Mouse (Mus musculus): ENCODE measurements around the gene Zfp106. TPM values are rescaled to one million over a fixed set of nuclear protein-coding genes. Genes with fewer than 3 reads are reported as not detected.

Gene Zfp106
- total and polyA plus RNA-seq, 3 experiments, result 174 to 527 (median 443) TPM

DNA sequence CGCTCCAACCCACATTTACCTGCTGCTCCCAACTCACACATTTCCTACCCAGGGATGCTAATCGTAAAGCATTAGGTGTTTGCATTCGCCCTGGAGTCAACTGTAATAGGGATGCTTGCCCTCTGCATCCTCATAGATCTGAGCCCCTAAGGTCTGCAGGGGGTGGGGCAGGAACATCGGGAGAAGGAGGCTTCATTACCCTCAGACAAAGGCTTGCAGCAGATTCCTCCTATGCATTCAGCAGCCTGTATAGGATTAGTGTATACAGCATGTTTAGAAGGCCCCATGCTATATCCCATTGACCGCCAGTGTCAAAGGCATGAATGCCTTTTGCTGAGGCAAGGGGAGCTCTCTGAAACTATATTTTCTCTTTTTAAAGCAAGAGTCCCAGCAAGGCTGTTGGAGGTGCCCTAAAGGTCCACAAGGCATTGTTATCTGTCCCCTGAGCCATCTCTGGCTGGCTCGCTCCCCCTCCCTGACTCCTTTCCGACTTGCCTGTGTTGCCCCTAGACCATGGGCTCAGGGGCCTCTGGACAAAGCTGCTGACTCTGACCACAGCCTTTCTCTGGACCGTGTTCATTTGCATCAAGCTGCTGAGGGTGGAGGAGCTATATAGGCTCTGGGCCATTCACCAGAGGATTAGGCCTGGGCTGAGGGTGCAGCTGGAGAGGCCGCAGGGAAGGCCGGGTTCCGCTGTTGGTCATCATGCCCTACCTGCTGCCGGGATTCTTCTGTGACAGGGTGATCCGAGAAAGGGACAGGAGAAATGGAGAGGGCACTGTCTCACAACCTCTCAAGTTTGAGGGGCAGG is 87.2 kb downstream of the Zfp106 start:
- Histone ChIP-seq H3K4me3 (no peak overlapping the region), H3K36me3 (ENCODE audit: control insufficient read depth, insufficient read depth, low read length) (no peaks in the 10 kb centered on the region), H3K79me2 (replicated peaks; ENCODE audit: control insufficient read depth, insufficient read depth, low read length) (no peaks in the 10 kb centered on the region), H3K27me3 (ENCODE audit: control insufficient read depth, insufficient read depth, low read length) (no peaks in the 10 kb centered on the region), H3K27ac (no peak overlapping the region), H3K9ac (ENCODE audit: low read depth, low read length) (no peak overlapping the region), H3K4me1 (ENCODE audit: control insufficient read depth, insufficient read depth, low read length) (no peaks in the 10 kb centered on the region)
- 84% methylated on average over 13 of the region's 13 CpGs for WGBS
- intact Hi-C loops (cut with DNase I), result loop anchor here (10.0 kb wide), 1 partner anchor 628 kb away; the partner anchor contains the start of gene Tgm7
- TF ChIP-seq CTCF (IDR thresholded peaks at IDR 0.05) (no peak), POLR2A (IDR thresholded peaks at IDR 0.05; ENCODE audit: insufficient read depth, low read depth, low read length) (no peak), EP300 (IDR thresholded peaks at IDR 0.05; ENCODE audit: insufficient read depth, low read depth, low read length) (no peak)
- DNase-seq, result no peak

DNA sequence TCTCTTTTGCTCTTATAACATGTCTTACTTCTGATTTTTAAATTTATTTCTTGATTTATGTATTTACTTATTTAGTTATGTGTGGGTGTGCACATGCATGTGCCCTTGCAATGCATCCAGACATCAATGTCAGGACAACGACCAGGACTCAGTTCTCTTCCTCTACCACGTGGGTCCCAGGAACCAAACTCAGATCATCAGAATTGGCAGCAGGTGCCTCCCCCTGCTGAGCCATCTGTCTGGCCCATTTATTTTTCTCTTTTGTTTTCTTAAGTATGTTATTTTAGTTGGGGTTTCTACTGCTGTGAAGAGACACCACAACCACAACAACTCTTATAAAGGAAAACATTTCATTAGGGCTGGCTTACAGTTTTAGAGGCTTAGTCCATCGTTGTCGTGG is 92.8 kb downstream of the Zfp106 start:
- no peak overlapping the region for H3K27ac ChIP-seq
- intact Hi-C loops (cut with DNase I), result loop anchor here (10.0 kb wide), 1 partner anchor 634 kb away; the partner anchor contains the start of gene Tgm7
- no peaks in the 10 kb centered on the region for H3K79me2 ChIP-seq (replicated peaks; ENCODE audit: control insufficient read depth, insufficient read depth, low read length)
- H3K9ac ChIP-seq (ENCODE audit: low read depth, low read length), result no peak overlapping the region
- no peak for DNase-seq
- H3K27me3 ChIP-seq (ENCODE audit: control insufficient read depth, insufficient read depth, low read length), result no peaks in the 10 kb centered on the region
- H3K36me3 ChIP-seq (ENCODE audit: control insufficient read depth, insufficient read depth, low read length), result no peaks in the 10 kb centered on the region
- WGBS, result 78% methylated on average over 4 of the region's 4 CpGs
- H3K4me1 ChIP-seq (ENCODE audit: control insufficient read depth, insufficient read depth, low read length), result no peaks in the 10 kb centered on the region
- no peak for TF ChIP-seq CTCF (IDR thresholded peaks at IDR 0.05)
- no peak overlapping the region for H3K4me3 ChIP-seq

DNA sequence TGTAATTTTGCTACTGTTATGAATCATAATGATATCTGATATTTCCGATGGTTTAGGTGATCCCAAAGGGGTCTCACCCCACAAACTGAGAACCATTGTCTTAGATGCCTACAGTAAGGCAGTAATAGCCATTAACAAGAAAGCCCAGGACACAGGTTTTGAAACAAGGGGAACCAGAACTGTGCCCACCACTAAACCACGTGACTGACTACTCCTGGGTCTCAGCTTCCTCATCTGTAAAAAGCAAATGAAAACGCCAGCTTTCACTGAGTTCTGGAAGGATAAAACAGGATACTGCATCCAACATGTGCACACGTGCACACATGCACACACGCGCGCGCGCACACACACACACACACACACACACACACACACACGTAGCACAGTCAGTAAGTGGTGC is 93.9 kb downstream of the Zfp106 start:
- Histone ChIP-seq H3K79me2 (replicated peaks; ENCODE audit: control insufficient read depth, insufficient read depth, low read length) (no peaks in the 10 kb centered on the region), H3K36me3 (ENCODE audit: control insufficient read depth, insufficient read depth, low read length) (no peaks in the 10 kb centered on the region), H3K27ac (no peak overlapping the region), H3K4me3 (no peak overlapping the region), H3K27me3 (ENCODE audit: control insufficient read depth, insufficient read depth, low read length) (no peaks in the 10 kb centered on the region), H3K4me1 (ENCODE audit: control insufficient read depth, insufficient read depth, low read length) (no peaks in the 10 kb centered on the region), H3K9ac (ENCODE audit: low read depth, low read length) (no peak overlapping the region)
- TF ChIP-seq CTCF (IDR thresholded peaks at IDR 0.05) (no peak), POLR2A (IDR thresholded peaks at IDR 0.05; ENCODE audit: insufficient read depth, low read depth, low read length) (no peak), EP300 (IDR thresholded peaks at IDR 0.05; ENCODE audit: insufficient read depth, low read depth, low read length) (no peak)
- DNase-seq, result no peak
- intact Hi-C loops (cut with DNase I), result loop anchor here (10.0 kb wide), 1 partner anchor 635 kb away; the partner anchor contains the start of gene Tgm7
- WGBS, result 84% methylated on average over 10 of the region's 10 CpGs

DNA sequence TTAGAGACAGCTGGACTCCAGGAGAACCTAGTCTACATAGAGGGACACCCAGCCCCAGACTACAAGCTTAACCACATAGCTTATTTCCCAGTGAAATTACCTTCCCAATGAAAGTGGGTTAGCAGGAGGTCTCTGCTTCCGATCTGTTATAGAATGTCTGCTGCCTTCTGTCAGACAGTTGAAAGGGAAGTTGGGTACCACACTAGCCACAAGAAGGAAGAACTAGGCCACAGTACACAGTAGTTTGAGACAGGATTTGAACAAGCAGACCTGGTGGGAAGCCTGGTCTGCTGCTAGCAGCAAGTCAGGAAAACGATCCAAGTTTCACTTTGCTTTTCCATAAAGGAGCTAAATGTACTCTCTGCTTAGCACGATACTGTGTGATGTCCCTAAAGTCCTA is 94.4 kb downstream of the Zfp106 start:
- TF ChIP-seq CTCF (IDR thresholded peaks at IDR 0.05), result no peak
- no peak for TF ChIP-seq POLR2A (IDR thresholded peaks at IDR 0.05; ENCODE audit: insufficient read depth, low read depth, low read length)
- TF ChIP-seq EP300 (IDR thresholded peaks at IDR 0.05; ENCODE audit: insufficient read depth, low read depth, low read length), result no peak
- H3K27ac ChIP-seq, result no peak overlapping the region
- no peaks in the 10 kb centered on the region for H3K36me3 ChIP-seq (ENCODE audit: control insufficient read depth, insufficient read depth, low read length)
- no peaks in the 10 kb centered on the region for H3K27me3 ChIP-seq (ENCODE audit: control insufficient read depth, insufficient read depth, low read length)
- H3K4me1 ChIP-seq (ENCODE audit: control insufficient read depth, insufficient read depth, low read length), result no peaks in the 10 kb centered on the region
- 85% methylated on average over 3 of the region's 3 CpGs for WGBS
- no peaks in the 10 kb centered on the region for H3K79me2 ChIP-seq (replicated peaks; ENCODE audit: control insufficient read depth, insufficient read depth, low read length)
- intact Hi-C loops (cut with DNase I), result no loop called here
- no peak overlapping the region for H3K9ac ChIP-seq (ENCODE audit: low read depth, low read length)
- DNase-seq, result no peak
- no peak overlapping the region for H3K4me3 ChIP-seq

DNA sequence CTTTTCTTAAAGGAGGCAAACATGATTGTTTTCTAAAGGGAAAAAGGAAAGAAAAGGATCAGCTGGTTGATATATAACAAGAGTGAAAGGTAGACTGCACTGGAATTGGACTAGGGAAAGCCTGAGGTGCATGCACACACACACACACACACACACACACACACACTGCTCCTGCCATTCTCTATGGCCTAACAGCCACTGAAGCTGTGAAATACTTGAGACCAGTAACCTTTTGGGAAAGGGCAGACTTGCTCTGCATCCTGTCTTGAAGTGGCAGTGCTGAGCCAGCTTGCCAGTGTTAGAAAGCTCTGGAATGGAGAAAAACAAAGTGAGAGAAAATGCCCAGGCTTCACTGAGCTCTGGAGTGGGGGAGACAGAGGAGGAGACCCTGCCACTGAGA is 95.6 kb downstream of the Zfp106 start:
- H3K36me3 ChIP-seq (ENCODE audit: control insufficient read depth, insufficient read depth, low read length), result no peaks in the 10 kb centered on the region
- no peak overlapping the region for H3K27ac ChIP-seq
- no peaks in the 10 kb centered on the region for H3K27me3 ChIP-seq (ENCODE audit: control insufficient read depth, insufficient read depth, low read length)
- intact Hi-C loops (cut with DNase I), result no loop called here
- H3K4me1 ChIP-seq (ENCODE audit: control insufficient read depth, insufficient read depth, low read length), result peaks cover 3% of the 10 kb centered on the region
- TF ChIP-seq CTCF (IDR thresholded peaks at IDR 0.05), result no peak
- TF ChIP-seq EP300 (IDR thresholded peaks at IDR 0.05; ENCODE audit: insufficient read depth, low read depth, low read length), result no peak
- no peak for TF ChIP-seq POLR2A (IDR thresholded peaks at IDR 0.05; ENCODE audit: insufficient read depth, low read depth, low read length)
- no peak overlapping the region for H3K9ac ChIP-seq (ENCODE audit: low read depth, low read length)
- H3K4me3 ChIP-seq, result no peak overlapping the region
- no peaks in the 10 kb centered on the region for H3K79me2 ChIP-seq (replicated peaks; ENCODE audit: control insufficient read depth, insufficient read depth, low read length)
- DNase-seq, result no peak

DNA sequence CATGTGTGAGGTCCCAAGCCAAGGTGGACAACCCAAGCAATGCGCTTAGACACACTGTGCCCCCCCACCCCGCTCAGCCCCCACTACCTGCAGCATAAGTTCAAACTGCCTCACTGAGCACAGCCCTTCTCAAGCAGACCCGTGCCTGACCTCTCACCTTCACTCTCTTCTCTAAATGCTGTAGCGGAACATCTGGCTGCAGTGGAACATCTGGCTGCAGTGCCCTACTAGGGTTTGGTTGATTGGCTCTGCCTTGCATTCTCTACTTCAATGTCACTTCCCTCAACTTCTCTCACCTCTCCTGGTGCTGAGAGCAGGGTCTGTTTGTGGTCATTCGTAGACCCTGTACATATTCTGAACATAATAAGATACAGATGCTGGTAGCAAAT is 98.3 kb downstream of the Zfp106 start:
- intact Hi-C loops (cut with DNase I), result no loop called here
- no peak for TF ChIP-seq CTCF (IDR thresholded peaks at IDR 0.05)
- no peak for TF ChIP-seq EP300 (IDR thresholded peaks at IDR 0.05; ENCODE audit: insufficient read depth, low read depth, low read length)
- no peak for TF ChIP-seq POLR2A (IDR thresholded peaks at IDR 0.05; ENCODE audit: insufficient read depth, low read depth, low read length)
- DNase-seq, result no peak
- no peak overlapping the region for H3K27ac ChIP-seq
- WGBS, result 86% methylated on average over 5 of the region's 5 CpGs
- H3K4me3 ChIP-seq, result no peak overlapping the region
- no peaks in the 10 kb centered on the region for H3K36me3 ChIP-seq (ENCODE audit: control insufficient read depth, insufficient read depth, low read length)
- no peak overlapping the region for H3K9ac ChIP-seq (ENCODE audit: low read depth, low read length)
- H3K4me1 ChIP-seq (ENCODE audit: control insufficient read depth, insufficient read depth, low read length), result peaks cover 3% of the 10 kb centered on the region
- H3K79me2 ChIP-seq (replicated peaks; ENCODE audit: control insufficient read depth, insufficient read depth, low read length), result no peaks in the 10 kb centered on the region
- no peaks in the 10 kb centered on the region for H3K27me3 ChIP-seq (ENCODE audit: control insufficient read depth, insufficient read depth, low read length)
